Mouse (Mus musculus) liver, postnatal 0 days (tissue): ENCODE results near the gene Heatr5b.

ENCODE experiments used
- CTCF ChIP-seq: sonication (generic); IDR thresholded peaks from 2 replicates; pipeline ENCODE4 v1.5.1; 2016; ENCODE audit warnings: antibody characterized with exemption, low read depth
- EP300 ChIP-seq: IDR thresholded peaks from 2 replicates; pipeline ENCODE4 v1.6.1; 2016; ENCODE audit warnings: antibody characterized with exemption, low read depth, mild to moderate bottlenecking

GRCm38 (mm10) chr17:78738416-78738815 lies 96.7 kb downstream of the Heatr5b start:
- peak; percentile 30 for TF ChIP-seq CTCF
- TF ChIP-seq EP300, result no peak
